Mouse (Mus musculus): ENCODE data around the gene Atrnl1.
"Not testable (repeated sequence)": the region's sequence is repeated elsewhere in the genome, so short reads cannot be mapped to it uniquely, and the experiment has no call there.

- not testable (repeated sequence) for TF ChIP-seq CTCF, EP300 (IDR thresholded peaks at IDR 0.05)
Measured at GRCm38 (mm10) chr19:58050410-58050809, 439.6 kb downstream of the Atrnl1 start.
